In genomic region chr11:89134211-89134610, GRCm38 (mm10) we compare ENCODE assay signal across 15 mouse cellular contexts.
A peak's percentile ranks its signal among the peaks of the same experiment; 100 is the strongest.
DNase-seq lines count a peak whose midpoint lies in the region.
"Had no signal": no experiment of that assay in that cellular context is flagged by ENCODE, and none has a peak within 500 bp of the region (broad histone marks: within the 10 kb centered on the region; RNA-seq: fewer than 3 reads in every experiment).

No protein-coding gene starts in this region.

- DNase-seq in ES-CJ7 (ENCODE audit: low read depth, low spot score) (peak; percentile 59), R1 (ENCODE audit: low read depth, low spot score) (peak; percentile 57)
- no peak for DNase-seq in heart, postnatal 25 days (ENCODE audit: low spot score)
- no peak for DNase-seq in layer of hippocampus, postnatal 10 days (ENCODE audit: low spot score in 2 of 2)
- DNase-seq: adrenal gland, adult 8-10 months; adrenal gland, postnatal 10 days; adrenal gland, postnatal 14 days; adrenal gland, postnatal 25 days; adrenal gland, postnatal 36 days; B cell, adult 2 months; cerebellum, adult 11 months; cerebellum, adult 11-12 months; cerebellum, adult 18-20 months; cerebellum, adult 2 months; cerebellum, adult 8-10 months had no signal

- intact Hi-C loops in heart, postnatal 25 days (cut with DNase I) = no loop called here

Comparison
In these comparisons a context has a peak if more than half of its experiments do, and no peak if none do; other contexts are left out.
1. DNase-seq: peak in ES-CJ7 (single experiment) and R1 (single experiment); none in heart, postnatal 25 days (single experiment) and layer of hippocampus, postnatal 10 days (0 of 2).